Mouse (Mus musculus) embryo, embryonic 11 days (tissue): Measurements from ENCODE around the gene Rabgap1l.
"Not testable (repeated sequence)": the region's sequence is repeated elsewhere in the genome, so short reads cannot be mapped to it uniquely, and the experiment has no call there.

Experiments used
- DNase-seq: peaks from one replicate; pipeline ENCODE4 v3.0.0-alpha.2; 2015

The Rabgap1l gene

DNA sequence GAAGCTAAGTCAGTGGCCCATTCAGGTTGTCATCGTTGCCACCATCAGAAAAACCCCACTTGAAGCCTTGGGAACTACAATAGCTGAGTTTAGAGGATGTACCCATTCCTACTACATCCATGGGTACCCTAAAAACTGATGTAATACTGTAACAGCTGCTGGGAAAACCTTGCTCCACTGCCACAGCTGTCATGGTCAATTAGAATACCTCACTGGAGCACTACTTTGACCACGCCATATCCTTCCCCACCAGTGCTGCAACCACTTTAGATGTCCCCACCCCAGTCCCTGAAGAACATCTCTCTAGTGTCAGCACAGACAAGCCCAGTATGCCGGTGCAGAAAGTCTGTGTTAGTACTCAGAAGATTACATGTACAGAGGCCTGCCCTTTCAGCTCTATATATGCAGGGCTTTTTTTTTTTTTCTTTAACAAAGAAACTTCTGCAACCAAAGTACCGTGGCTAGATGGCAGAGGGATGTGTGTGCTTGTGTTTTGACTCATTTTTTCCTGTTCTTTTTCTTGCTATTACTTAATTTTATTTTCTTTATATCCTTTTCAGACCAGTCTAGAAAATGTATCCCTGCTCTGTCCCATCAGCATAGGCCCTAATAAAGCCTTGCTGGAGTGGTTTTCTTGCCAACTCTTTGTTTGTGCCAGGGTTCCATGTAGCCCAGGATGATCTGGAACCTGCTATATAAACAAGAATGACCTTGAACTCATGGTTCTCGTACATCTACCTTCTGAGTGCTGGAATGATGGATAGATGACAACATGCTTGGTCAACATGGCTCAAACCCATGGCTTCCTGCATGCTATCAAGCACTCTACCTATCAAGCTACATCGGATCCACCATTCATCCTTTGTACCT is 100.6 kb downstream of the Rabgap1l start:
- DNase-seq = no peak

- no peak for DNase-seq
These were observed 101.8 kb downstream of the Rabgap1l start for GRCm38 (mm10) chr1:160691196-160691590.

DNA sequence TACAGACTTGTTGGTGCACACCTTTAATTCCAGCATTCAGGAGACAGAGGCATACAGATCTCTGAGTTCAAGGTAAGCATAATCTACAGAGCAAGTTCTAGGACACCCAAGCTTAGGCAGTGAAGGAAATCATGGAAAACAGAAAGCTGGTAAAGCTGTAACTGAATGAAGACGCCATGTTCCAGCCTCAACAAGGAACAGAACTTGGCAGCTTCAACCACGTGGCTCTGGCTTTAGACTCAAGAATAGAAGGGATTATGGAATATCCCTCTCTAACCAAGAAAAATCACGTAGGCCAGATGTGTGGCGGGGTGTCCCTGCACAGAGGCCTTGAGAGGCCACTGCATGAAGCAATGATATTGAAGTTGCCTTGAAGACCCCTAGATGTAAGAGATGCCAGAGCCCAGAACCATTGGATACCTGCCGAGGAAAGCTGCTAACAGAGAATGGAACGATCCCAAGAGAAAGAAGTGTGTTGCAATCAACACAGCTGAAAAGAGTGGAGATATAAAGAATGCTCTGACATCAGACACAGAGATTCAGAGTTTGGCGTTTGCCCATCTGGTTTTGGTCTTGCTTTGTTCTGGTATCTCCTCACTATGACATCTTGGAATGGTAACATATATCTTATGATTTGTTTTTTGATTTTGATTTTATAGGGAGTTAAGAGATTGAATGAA is 102.4 kb downstream of the Rabgap1l start:
- no peak for DNase-seq

- DNase-seq = no peak
These were observed 103.5 kb downstream of the Rabgap1l start for GRCm38 (mm10) chr1:160689511-160689910.

DNA sequence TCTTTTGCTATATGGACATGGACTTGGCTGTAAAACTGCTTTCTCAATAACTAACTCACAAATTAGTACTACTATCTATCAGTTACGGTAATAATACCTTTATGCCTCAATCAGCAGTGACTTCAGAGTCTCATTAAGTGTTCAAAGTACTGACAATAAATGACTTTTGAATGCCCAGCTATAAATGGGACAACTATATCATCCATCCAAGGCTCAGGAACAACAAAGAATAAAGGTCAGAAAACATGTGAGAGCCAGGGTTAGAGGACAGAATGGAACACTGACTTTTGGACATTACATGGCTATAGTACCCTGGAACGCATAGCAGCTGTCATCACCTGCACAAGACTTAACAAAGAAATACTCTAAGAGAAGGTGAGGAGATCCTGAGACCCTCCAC is 108.8 kb downstream of the Rabgap1l start:
- DNase-seq = no peak

DNA sequence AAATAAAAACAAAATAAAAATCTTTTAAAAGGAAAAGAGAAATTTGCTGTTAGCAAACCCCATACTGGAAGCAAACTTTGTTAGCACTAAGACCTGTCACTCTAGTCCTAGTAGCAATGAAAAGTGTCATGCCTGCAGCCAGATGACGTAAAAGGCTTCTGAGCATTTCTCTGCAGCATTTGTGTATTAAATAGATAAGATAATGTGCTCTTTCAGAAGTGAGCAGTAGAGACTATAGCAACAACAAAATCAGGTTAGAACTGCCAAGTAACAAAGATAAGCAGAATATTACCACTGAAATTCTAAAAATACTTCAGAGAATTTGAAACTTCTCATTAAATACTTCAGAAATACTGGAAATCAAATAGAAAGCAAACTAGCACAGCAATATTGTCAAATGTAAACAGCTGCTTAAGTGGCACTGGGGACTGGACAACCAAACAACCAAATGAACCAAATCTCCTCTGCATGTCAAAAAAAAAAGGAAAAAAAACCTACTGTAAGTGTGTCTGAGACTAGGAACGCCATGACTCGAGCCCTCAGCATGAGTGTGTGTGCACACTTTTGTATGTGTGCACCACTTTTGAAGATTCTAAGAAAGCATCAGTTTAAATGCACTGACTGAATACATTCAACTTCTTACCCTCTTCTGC is 111.5 kb downstream of the Rabgap1l start:
- no peak for DNase-seq

- DNase-seq = no peak
These were observed 118.2 kb downstream of the Rabgap1l start for GRCm38 (mm10) chr1:160674763-160675162.

DNA sequence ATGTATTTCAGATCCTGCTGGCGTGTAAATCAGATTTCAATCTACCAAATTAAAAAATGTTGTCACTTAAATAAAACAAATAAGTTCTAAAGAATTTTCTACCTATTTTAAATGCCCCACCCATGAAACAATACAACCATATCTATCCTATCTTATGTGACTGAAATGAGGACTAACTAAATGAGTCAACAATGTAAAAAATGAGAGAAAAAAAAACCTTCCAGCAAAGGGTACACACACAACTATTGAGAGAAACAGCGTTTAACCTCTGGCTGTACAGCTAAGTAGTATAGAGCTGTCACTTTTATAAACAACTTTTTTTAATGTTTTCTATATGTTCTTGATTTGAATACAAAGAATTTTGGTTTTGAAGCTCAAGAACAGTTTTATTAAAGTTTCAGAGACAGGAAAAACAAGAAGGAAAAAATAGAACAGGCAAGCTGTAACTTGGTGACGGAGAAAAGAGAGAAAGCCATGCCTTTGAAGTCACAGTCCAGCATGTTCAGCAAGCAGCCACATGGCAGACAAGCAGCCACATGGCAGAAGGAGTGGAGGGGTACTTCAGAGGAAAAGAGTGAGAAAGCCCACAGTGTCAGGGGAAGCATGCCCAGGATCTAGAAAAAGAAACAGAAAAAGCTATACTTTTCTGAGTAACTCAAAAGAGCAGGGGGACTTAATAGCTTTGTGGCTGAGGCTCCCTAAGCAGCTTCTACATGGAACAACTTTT is 120.8 kb downstream of the Rabgap1l start:
- DNase-seq = no peak

DNA sequence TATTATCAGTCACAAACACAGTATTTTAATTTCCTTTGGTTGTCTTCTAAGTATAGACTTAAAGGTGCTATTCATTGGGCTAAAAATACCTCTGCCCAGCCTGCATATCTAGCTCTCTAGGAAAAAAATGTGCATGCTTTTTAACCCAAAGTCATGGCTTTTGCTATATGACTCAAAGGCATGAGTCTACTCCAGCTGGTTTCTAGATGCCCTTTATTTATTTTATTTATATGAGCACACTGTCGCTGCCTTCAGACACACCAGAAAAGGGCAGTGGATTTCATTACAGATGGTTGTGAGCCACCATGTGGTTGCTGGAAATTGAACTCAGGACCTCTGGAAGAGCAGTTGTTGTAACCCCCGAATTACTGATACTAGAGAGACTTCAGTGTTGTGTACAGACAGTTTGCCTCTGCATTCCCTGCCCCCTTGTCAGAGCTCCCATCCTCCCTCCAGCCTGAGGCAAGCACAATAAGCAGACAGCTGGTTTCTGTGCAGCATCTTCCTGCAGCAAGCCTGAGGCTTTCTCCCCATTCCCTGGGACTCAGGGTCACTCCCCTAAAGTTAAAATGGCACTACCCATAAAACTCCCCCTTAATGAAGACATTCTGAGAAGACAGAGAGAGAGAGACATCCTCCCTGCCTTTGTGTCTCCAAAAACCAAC is 137.1 kb downstream of the Rabgap1l start:
- DNase-seq = peak; percentile 17

- no peak for DNase-seq
These were observed 141.3 kb downstream of the Rabgap1l start for GRCm38 (mm10) chr1:160651691-160652090.

DNA sequence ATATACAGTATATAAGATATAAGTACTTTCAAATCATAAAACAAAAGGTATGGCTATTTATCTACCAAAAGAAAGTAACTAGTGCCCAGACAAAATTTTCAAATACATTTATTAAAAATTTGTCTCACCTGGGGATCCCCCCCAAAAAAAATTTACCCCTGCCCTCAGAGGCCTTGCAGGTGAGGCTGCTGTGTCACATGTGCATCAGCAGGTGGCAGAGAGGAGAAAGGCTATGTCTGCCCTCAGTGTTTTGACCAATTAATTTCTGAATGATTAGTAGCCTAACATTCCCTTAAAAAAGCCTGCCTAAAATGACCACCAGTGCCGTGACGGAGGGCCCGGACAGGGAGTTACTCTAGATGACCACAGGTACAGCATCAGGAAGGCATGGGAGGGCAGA is 147.6 kb downstream of the Rabgap1l start:
- DNase-seq = no peak

DNA sequence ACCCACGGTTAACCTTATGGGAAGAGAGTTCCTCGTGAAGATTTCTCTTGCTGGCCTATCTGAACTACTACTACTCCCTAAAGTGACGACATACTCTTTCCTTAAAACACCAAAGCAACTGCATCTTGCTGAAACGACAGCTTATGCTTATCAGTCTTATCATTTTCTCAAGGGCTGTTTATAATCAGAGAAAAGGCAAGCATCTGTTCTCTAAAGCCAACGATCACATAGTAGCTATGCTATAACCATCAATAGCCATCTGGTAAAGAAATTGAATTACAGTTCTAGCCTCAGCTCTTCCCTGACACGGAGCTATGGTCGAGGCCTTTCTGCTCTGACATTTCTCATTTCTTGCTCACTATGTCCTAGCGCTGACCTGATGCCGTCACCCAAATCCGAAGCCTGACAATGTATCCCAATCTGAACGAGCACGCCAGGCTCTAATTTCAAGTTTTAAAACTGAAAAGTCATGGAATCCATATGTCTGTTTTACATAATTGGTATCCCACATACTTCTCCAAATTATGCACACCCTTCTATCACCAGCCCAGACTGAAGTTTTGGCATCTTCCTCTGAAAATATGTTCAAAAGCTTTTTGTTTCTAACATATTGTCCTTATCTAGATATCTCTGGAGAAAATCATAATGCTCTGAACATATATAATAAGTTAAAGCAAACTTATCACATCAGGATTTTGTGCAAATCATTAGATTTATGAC is 164.6 kb downstream of the Rabgap1l start:
- no peak for DNase-seq

DNA sequence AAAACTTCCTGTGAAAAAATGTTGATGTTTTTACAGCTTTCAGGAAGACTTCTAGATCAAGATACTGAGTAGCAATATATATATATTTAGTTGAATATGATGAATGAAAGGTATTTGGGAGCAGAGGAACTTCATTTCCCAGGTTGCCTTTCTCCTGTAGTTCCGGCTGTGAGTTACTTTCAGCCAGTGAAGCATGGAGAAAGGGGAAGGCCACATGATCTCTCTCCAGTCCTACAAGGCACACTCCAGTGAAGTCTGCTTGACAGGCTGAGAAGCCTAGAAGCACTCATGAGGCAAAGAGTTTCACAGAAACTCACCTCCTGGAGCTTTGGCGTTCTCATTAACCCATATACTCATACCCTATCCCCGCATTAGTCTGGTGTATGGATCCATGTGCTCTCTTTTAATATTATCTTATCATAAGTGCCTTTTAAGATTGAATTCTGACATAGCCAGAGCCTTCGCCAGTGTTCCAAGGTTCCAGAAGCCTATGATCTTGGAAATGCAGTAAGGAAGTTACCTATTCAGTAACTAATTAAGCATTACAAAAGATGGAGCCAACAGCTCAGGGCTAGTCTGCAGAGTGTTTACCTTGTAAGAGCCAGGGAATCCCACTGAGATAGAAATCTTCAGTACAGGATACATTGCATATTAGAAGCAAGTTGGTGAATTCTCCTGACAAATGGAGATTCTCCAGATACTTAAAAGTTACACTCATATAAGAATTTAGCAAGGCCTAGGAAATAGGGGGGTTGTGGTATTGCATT is 168.5 kb downstream of the Rabgap1l start:
- not testable (repeated sequence) for DNase-seq

DNA sequence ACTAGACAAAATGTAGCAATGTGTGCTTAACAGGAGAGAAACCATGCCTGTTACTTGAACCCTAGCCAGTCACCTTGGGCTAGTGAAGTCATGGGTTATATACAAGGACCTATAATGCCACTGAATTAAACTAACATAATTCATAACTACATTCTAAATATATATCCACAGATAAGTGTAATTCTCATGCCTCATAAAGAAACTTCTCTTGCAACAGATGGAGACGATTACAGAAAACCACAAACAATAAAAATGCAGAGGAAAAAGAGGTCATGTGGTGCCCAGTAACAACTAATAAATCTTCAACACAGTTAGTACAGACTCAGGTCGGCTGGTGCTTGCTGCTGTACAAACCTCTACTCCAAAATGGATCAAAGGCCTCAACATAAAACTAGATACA is 174.8 kb downstream of the Rabgap1l start:
- peak; percentile 24 for DNase-seq

DNA sequence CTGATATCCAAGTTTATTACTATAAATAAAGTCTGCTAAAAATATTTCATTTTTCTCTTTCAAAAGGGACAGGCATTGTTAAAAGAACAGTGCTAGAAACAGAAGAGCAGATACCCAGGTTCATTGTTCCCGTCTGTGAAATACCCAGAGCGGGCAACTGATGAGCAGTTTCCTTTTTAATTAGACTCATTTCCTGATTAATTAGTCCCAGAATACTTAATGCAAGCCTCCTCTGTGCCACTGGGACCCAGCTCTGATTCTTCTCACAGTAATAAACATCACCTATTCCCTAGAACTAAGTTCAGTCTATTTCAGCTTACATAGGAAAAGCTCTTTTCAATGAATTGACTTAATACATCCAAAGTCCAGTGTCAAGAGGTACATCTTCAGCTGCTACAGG is 186.6 kb downstream of the Rabgap1l start:
- no peak for DNase-seq

GRCm38 (mm10) chr1:160603312-160603711 is 189.7 kb downstream of the Rabgap1l start:
- DNase-seq = not testable (repeated sequence)

GRCm38 (mm10) chr1:160597369-160597768 is 195.6 kb downstream of the Rabgap1l start:
- DNase-seq = no peak

DNA sequence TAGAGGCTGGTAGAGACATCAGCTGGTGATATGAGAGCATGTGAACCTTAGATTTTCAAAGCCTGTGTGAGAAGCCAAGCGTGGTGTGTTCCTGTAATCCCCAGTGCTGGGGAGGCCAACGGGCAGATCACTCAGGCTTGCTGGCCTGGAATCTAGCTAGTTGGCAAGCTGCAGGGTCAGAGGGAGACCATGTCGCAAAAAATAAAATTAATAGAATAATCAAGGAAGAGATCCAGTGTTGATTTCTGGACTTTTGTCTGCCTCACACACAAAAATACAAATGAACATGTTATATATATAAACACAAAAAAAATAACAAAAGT is 196.1 kb downstream of the Rabgap1l start:
- DNase-seq = no peak

DNA sequence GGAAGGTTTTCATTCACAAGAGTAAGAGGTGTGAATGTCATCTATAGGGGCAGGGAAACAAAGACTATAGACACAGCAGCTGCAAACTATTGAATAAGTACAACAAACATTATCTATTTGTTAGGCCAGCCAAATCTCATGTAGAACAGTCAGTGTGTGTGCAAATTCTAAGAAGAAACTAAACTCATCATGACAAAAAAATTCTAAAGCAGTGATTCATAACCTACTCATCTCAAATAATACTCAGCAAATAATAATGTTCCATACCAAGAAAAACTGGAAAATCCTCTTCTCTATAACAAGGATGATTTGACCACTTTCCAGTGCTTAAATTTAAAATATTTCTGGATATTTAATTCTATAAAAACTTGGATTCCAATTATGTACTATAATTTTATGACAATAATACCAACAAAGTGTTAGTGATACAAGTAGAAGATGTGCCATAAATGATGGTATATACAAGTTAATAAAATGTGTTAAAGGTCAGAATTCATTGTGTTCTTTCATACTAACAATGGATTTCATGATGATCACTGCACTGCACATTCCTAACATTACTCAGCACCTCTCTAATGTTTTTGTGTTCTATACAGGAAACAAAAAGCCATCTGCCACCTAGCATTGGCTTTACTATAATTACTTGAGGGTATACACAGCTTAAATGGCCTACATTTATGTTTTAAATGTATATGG is 196.6 kb downstream of the Rabgap1l start:
- DNase-seq = no peak

- no peak for DNase-seq
These were observed 198.4 kb downstream of the Rabgap1l start for GRCm38 (mm10) chr1:160594576-160594975.

DNA sequence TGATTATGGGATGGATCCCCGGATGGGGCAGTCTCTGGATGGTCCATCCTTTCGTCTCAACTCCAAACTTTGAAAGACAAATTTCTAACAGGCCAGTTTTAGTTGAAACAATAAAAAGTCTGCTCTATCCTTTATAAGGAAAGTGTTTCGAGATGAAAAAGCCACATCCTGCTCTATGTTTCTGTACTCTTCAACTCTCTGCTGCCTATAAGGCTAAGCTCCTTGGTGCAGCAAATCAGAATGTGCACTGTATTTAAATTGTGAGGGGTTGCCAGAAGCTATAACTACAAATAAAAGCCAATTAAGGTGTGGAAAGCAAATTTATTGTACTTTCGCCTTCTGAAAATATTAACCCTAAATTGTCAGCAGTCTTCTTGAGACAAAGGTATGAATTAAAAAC is 198.9 kb downstream of the Rabgap1l start:
- DNase-seq = no peak
